Mouse (Mus musculus) hindbrain, postnatal 0 days (tissue): ENCODE measurements around the gene Gclm. TPM values are rescaled to one million over a fixed set of nuclear protein-coding genes. Genes with fewer than 3 reads are reported as not detected.

Source experiments
- ATAC-seq: fragments of 200-750 bp; cut with Nextera tagmentation; 2 replicates; pipeline ENCODE4 v1.8.0; 2017; ENCODE audit warnings: mild to moderate bottlenecking, moderate TSS enrichment, moderate library complexity
- DNase-seq: peaks from one replicate; pipeline ENCODE4 v3.0.0-alpha.2; 2015; ENCODE audit warnings: low spot score
- H3K27ac ChIP-seq: fragments of 300-500 bp; sonication (generic); 2 replicates; pipeline ENCODE4 v1.5.1; 2014; ENCODE audit warnings: mild to moderate bottlenecking
- H3K27me3 ChIP-seq: fragments of 300-500 bp; sonication (generic); 2 replicates; pipeline ENCODE4 v1.6.1; 2014; ENCODE audit warnings: low read length, mixed read lengths; ENCODE audit not compliant: insufficient read depth
- H3K36me3 ChIP-seq: fragments of 300-500 bp; sonication (generic); 2 replicates; pipeline ENCODE4 v1.6.1; 2014; ENCODE audit warnings: low read length, mixed read lengths; ENCODE audit not compliant: insufficient read depth
- H3K4me1 ChIP-seq: fragments of 300-500 bp; sonication (generic); 2 replicates; pipeline ENCODE4 v1.6.1; 2014; ENCODE audit warnings: antibody characterized with exemption, low read length, mixed read lengths; ENCODE audit not compliant: insufficient read depth
- H3K4me2 ChIP-seq: fragments of 300-500 bp; sonication (generic); 2 replicates; pipeline ENCODE4 v1.6.1; 2014; ENCODE audit warnings: low read depth, mild to moderate bottlenecking, low read length, moderate library complexity, mixed read lengths
- H3K4me3 ChIP-seq: fragments of 300-500 bp; sonication (generic); 2 replicates; pipeline ENCODE4 v1.5.1; 2014; ENCODE audit warnings: low read length
- H3K9ac ChIP-seq: fragments of 300-500 bp; sonication (generic); replicated peaks from 2 replicates; pipeline ENCODE4 v1.6.1; 2014; ENCODE audit warnings: mild to moderate bottlenecking, low read length, moderate library complexity, mixed read lengths
- H3K9me3 ChIP-seq: fragments of 300-500 bp; sonication (generic); 2 replicates; pipeline ENCODE4 v1.6.1; 2016; ENCODE audit warnings: low read length, mixed read lengths
- CTCF ChIP-seq: IDR thresholded peaks from 2 replicates; pipeline ENCODE4 v1.5.1; 2016; ENCODE audit warnings: antibody characterized with exemption, control low read depth, low read depth
- WGBS: fragments of 180-500 bp; shearing (Covaris S2); extraction: QIAGEN DNeasy Blood & Tissue Kit; methylation state at CpG from one replicate; pipeline ENCODE4 v1.1.7; 2014; 5-methylcytosine and 5-hydroxymethylcytosine counted together
- polyA plus RNA-seq: library from polyadenylated mRNA; unstranded; fragments of >200 nt; fragmentation: Nextera tagmentation; extraction: Ambion mirVana; gene quantifications from 2 replicates; pipeline ENCODE4 v1.2.1, GENCODE M21; 2015
- total RNA-seq: library from RNA; depleted of rRNA; stranded (reverse); fragments of >200 nt; gene quantifications from 2 replicates; pipeline ENCODE4 v1.2.3, GENCODE M21; 2014; rRNA removed

Gclm gene
- 32.1 and 36.9 TPM in 2 replicates for total RNA-seq
- 65.0 and 67.6 TPM in 2 replicates for polyA plus RNA-seq

GRCm38 (mm10) chr3:122245215-122245877 lies at the start of gene Gclm:
Gene Gclm (plus strand): TSS chr3:122245557.
- DNase-seq = peak; percentile 96
- Histone ChIP-seq H3K27ac (peak within 1 kb of the TSS; percentile 95), H3K4me3 (peak within 1 kb of the TSS; percentile 93), H3K4me2 (peak within 1 kb of the TSS; percentile 75), H3K27me3 (no peaks in the 10 kb centered on the region), H3K9ac (peak within 1 kb of the TSS; percentile 92), H3K9me3 (no peaks in the 10 kb centered on the region), H3K4me1 (peaks cover 11% of the 10 kb centered on the region), H3K36me3 (no peaks in the 10 kb centered on the region)
- peak; percentile 99 for ATAC-seq
- TF ChIP-seq CTCF = no peak
- WGBS = 1% methylated on average over 62 of the region's 90 CpGs

GRCm38 (mm10) chr3:122196621-122197298 lies 48.6 kb upstream of the Gclm start:
- ATAC-seq (no peak), DNase-seq (no peak)
- Histone ChIP-seq H3K9ac (no peak overlapping the region), H3K27me3 (no peaks in the 10 kb centered on the region), H3K9me3 (no peaks in the 10 kb centered on the region), H3K36me3 (no peaks in the 10 kb centered on the region), H3K4me2 (no peak overlapping the region), H3K4me1 (no peaks in the 10 kb centered on the region), H3K4me3 (no peak overlapping the region), H3K27ac (no peak overlapping the region)
- 66% methylated on average over 4 of the region's 4 CpGs for WGBS
- TF ChIP-seq CTCF = no peak

GRCm38 (mm10) chr3:122198532-122198931 lies 46.8 kb upstream of the Gclm start:
- no peak overlapping the region for H3K27ac ChIP-seq
- no peak overlapping the region for H3K9ac ChIP-seq
- no peaks in the 10 kb centered on the region for H3K27me3 ChIP-seq
- WGBS = 80% methylated on average over 2 of the region's 2 CpGs
- H3K9me3 ChIP-seq = no peaks in the 10 kb centered on the region
- no peak overlapping the region for H3K4me2 ChIP-seq
- H3K36me3 ChIP-seq = no peaks in the 10 kb centered on the region
- no peak for TF ChIP-seq CTCF
- DNase-seq (no peak), ATAC-seq (no peak)
- H3K4me1 ChIP-seq = no peaks in the 10 kb centered on the region
- H3K4me3 ChIP-seq = no peak overlapping the region

GRCm38 (mm10) chr3:122198966-122199381 lies 46.4 kb upstream of the Gclm start:
- WGBS = 47% methylated on average over 8 of the region's 8 CpGs
- ATAC-seq (no peak), DNase-seq (peak; percentile 52)
- H3K36me3 ChIP-seq = no peaks in the 10 kb centered on the region
- no peaks in the 10 kb centered on the region for H3K27me3 ChIP-seq
- H3K4me1 ChIP-seq = no peaks in the 10 kb centered on the region
- no peak overlapping the region for H3K4me3 ChIP-seq
- no peak overlapping the region for H3K27ac ChIP-seq
- no peak for TF ChIP-seq CTCF
- H3K9ac ChIP-seq = no peak overlapping the region
- no peaks in the 10 kb centered on the region for H3K9me3 ChIP-seq
- no peak overlapping the region for H3K4me2 ChIP-seq

GRCm38 (mm10) chr3:122199600-122199999 lies 45.8 kb upstream of the Gclm start:
- 0 out of 2 replicates have a peak, but pooled peaks have one; percentile 29 for ATAC-seq
- DNase-seq = no peak
- H3K4me3 ChIP-seq = no peak overlapping the region
- 59% methylated on average over 4 of the region's 4 CpGs for WGBS
- H3K36me3 ChIP-seq = no peaks in the 10 kb centered on the region
- no peaks in the 10 kb centered on the region for H3K27me3 ChIP-seq
- H3K4me1 ChIP-seq = no peaks in the 10 kb centered on the region
- no peak overlapping the region; the same call in 1 of the 2 replicates for H3K27ac ChIP-seq
- no peak overlapping the region for H3K4me2 ChIP-seq
- no peak for TF ChIP-seq CTCF
- H3K9ac ChIP-seq = no peak overlapping the region
- H3K9me3 ChIP-seq = no peaks in the 10 kb centered on the region

- ATAC-seq (no peak), DNase-seq (no peak)
- H3K4me1 ChIP-seq = no peaks in the 10 kb centered on the region
- no peak overlapping the region for H3K4me2 ChIP-seq
- no peak overlapping the region; the same call in 1 of the 2 replicates for H3K27ac ChIP-seq
- no peaks in the 10 kb centered on the region for H3K9me3 ChIP-seq
- H3K9ac ChIP-seq = no peak overlapping the region
- 79% methylated on average over 5 of the region's 5 CpGs for whole genome bisulfite sequencing
- no peaks in the 10 kb centered on the region for H3K36me3 ChIP-seq
- TF ChIP-seq CTCF = no peak
- no peaks in the 10 kb centered on the region for H3K27me3 ChIP-seq
- no peak overlapping the region for H3K4me3 ChIP-seq
These were observed 45.3 kb upstream of the Gclm start for GRCm38 (mm10) chr3:122200017-122200416.

- no peak for TF ChIP-seq CTCF
- Histone ChIP-seq H3K4me1 (no peaks in the 10 kb centered on the region), H3K9ac (no peak overlapping the region), H3K27ac (no peak overlapping the region), H3K36me3 (no peaks in the 10 kb centered on the region), H3K4me3 (no peak overlapping the region), H3K27me3 (no peaks in the 10 kb centered on the region), H3K4me2 (no peak overlapping the region), H3K9me3 (no peaks in the 10 kb centered on the region)
- peak; percentile 53 for ATAC-seq
- WGBS = 59% methylated on average over 5 of the region's 5 CpGs
- DNase-seq = no peak
These were observed 44.9 kb upstream of the Gclm start for GRCm38 (mm10) chr3:122200447-122200846.
